Mouse (Mus musculus): ENCODE measurements around the gene Il11ra2.
"Not testable (repeated sequence)": the region's sequence is repeated elsewhere in the genome, so short reads cannot be mapped to it uniquely, and the experiment has no call there.

- not testable (repeated sequence) for TF ChIP-seq CTCF (IDR thresholded peaks at IDR 0.05; ENCODE audit: insufficient read depth, low read length); POLR2A (IDR thresholded peaks at IDR 0.05; ENCODE audit: borderline replicate concordance, extremely low read depth, low read depth, low read length)
These were observed 32.3 kb downstream of the Il11ra2 start, which contains the start of gene Gm2564 for GRCm38 (mm10) chr4:42629419-42629818.
